Mouse (Mus musculus) stomach, postnatal 0 days (tissue): Measurements from ENCODE around the gene Manba. TPM values are rescaled to one million over a fixed set of nuclear protein-coding genes. Genes with fewer than 3 reads are reported as not detected.
A peak's percentile ranks its signal among the peaks of the same experiment; 100 is the strongest.

Experiments
- ATAC-seq: fragments of 200-750 bp; cut with Nextera tagmentation; 2 replicates; pipeline ENCODE4 v1.8.0; 2017; ENCODE audit not compliant: low FRiP score, low TSS enrichment
- DNase-seq: peaks from one replicate; pipeline ENCODE4 v3.0.0-alpha.2; 2016; ENCODE audit warnings: low spot score
- H3K27ac ChIP-seq: fragments of 300-500 bp; sonication (generic); replicated peaks from 2 replicates; pipeline ENCODE4 v1.5.1; 2014; ENCODE audit warnings: mild to moderate bottlenecking, control low read depth
- H3K27me3 ChIP-seq: fragments of 300-500 bp; sonication (generic); 2 replicates; pipeline ENCODE4 v1.6.1; 2014; ENCODE audit warnings: low read length; ENCODE audit not compliant: control insufficient read depth, insufficient read depth
- H3K36me3 ChIP-seq: fragments of 300-500 bp; sonication (generic); 2 replicates; pipeline ENCODE4 v1.6.1; 2014; ENCODE audit warnings: low read length, mixed read lengths; ENCODE audit not compliant: control insufficient read depth, insufficient read depth
- H3K4me1 ChIP-seq: fragments of 300-500 bp; sonication (generic); replicated peaks from 2 replicates; pipeline ENCODE4 v1.6.1; 2014; ENCODE audit warnings: antibody characterized with exemption; ENCODE audit not compliant: control insufficient read depth, insufficient read depth
- H3K4me2 ChIP-seq: fragments of 300-500 bp; sonication (generic); replicated peaks from 2 replicates; pipeline ENCODE4 v1.6.1; 2014; ENCODE audit warnings: low read depth, mild to moderate bottlenecking, control low read depth, moderate library complexity
- H3K4me3 ChIP-seq: fragments of 300-500 bp; sonication (generic); 2 replicates; pipeline ENCODE4 v1.5.1; 2014; ENCODE audit warnings: low read depth, low read length, control low read depth
- H3K9ac ChIP-seq: fragments of 300-500 bp; sonication (generic); 2 replicates; pipeline ENCODE4 v1.6.1; 2014; ENCODE audit warnings: mild to moderate bottlenecking, low read length, control low read depth, mixed read lengths
- H3K9me3 ChIP-seq: fragments of 300-500 bp; sonication (generic); 2 replicates; pipeline ENCODE4 v1.6.1; 2016; ENCODE audit warnings: low read length; ENCODE audit not compliant: control insufficient read depth
- CTCF ChIP-seq: IDR thresholded peaks from 2 replicates; pipeline ENCODE4 v1.5.1; 2016; ENCODE audit warnings: antibody characterized with exemption, low read depth, mild to moderate bottlenecking, moderate library complexity
- EP300 ChIP-seq: optimal IDR thresholded peaks from 2 replicates; pipeline ENCODE3; 2016; ENCODE audit warnings: antibody characterized with exemption
- WGBS: fragments of 180-500 bp; shearing (Covaris S2); extraction: QIAGEN DNeasy Blood & Tissue Kit; methylation state at CpG from one replicate; pipeline ENCODE4 v1.1.7; 2014; 5-methylcytosine and 5-hydroxymethylcytosine counted together
- polyA plus RNA-seq: library from polyadenylated mRNA; unstranded; fragments of >200 nt; fragmentation: Nextera tagmentation; extraction: Ambion mirVana; gene quantifications from 2 replicates; pipeline ENCODE4 v1.2.1, GENCODE M21; 2015

Gene Manba
- polyA plus RNA-seq, 1 experiment from 2014 or later = 11.8 TPM

DNA sequence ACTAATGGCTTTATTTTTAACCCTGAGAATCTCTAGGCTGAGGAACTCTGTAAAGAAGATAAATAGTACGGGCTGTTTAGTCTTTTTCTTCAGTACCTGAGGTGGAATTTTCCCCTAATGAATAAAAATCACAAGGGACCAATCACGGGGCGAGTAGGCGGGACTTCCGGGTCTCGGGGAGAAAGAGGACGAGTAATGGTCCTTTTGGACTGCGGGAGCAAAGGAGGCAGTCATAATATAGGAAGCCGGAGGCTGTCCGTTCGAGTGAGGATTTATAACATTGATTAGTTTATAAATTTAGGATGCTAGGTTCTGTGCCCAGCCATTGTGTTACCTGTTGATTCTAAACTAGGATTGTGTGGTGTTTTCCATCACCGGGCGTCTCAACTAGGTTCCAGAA lies 86.1 kb downstream of the Manba start:
- H3K4me3 ChIP-seq = no peak overlapping the region
- no peak for ATAC-seq
- no peaks in the 10 kb centered on the region for H3K27me3 ChIP-seq
- no peak for DNase-seq
- no peak overlapping the region for H3K9ac ChIP-seq
- H3K27ac ChIP-seq = no peak overlapping the region
- no peaks in the 10 kb centered on the region for H3K9me3 ChIP-seq
- H3K36me3 ChIP-seq = no peaks in the 10 kb centered on the region
- no peaks in the 10 kb centered on the region for H3K4me1 ChIP-seq
- WGBS = 62% methylated on average over 13 of the region's 13 CpGs
- no peak overlapping the region for H3K4me2 ChIP-seq
- TF ChIP-seq CTCF (no peak), EP300 (no peak)

DNA sequence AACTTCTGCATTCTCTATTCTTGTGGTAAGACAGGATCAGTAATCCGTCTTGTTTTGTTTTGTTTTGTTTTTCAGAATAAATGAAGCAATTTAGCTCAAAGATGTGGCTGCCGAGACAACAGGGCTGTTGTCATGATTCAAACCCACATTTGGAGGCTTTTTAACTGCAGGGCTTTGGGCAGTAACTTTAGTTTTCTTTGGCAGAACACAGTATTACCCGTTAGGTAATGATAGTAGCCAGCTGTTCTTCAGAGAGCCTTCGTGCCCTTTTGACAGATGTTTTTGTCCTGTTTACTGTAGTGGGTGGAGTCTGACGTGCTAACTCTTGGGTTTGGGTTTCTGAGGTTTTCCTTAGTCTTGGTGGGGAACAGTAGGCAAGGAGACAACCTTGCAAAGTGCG lies 87.6 kb downstream of the Manba start:
- ATAC-seq (no peak), DNase-seq (no peak)
- Histone ChIP-seq H3K4me1 (no peaks in the 10 kb centered on the region), H3K9ac (no peak overlapping the region), H3K4me2 (no peak overlapping the region), H3K36me3 (no peaks in the 10 kb centered on the region), H3K9me3 (no peaks in the 10 kb centered on the region), H3K27ac (no peak overlapping the region), H3K27me3 (no peaks in the 10 kb centered on the region), H3K4me3 (no peak overlapping the region)
- TF ChIP-seq CTCF (no peak), EP300 (no peak)
- 32% methylated on average over 6 of the region's 6 CpGs for WGBS

GRCm38 (mm10) chr3:135575126-135575525 lies 89.7 kb downstream of the Manba start:
- no peak for ATAC-seq
- Histone ChIP-seq H3K9ac (no peak overlapping the region), H3K27ac (no peak overlapping the region), H3K4me3 (no peak overlapping the region), H3K27me3 (no peaks in the 10 kb centered on the region), H3K4me2 (no peak overlapping the region), H3K9me3 (no peaks in the 10 kb centered on the region), H3K4me1 (no peaks in the 10 kb centered on the region; the same call in 1 of the 2 replicates), H3K36me3 (no peaks in the 10 kb centered on the region)
- WGBS = 48% methylated on average over 3 of the region's 3 CpGs
- no peak for TF ChIP-seq EP300
- TF ChIP-seq CTCF = no peak
- no peak for DNase-seq

DNA sequence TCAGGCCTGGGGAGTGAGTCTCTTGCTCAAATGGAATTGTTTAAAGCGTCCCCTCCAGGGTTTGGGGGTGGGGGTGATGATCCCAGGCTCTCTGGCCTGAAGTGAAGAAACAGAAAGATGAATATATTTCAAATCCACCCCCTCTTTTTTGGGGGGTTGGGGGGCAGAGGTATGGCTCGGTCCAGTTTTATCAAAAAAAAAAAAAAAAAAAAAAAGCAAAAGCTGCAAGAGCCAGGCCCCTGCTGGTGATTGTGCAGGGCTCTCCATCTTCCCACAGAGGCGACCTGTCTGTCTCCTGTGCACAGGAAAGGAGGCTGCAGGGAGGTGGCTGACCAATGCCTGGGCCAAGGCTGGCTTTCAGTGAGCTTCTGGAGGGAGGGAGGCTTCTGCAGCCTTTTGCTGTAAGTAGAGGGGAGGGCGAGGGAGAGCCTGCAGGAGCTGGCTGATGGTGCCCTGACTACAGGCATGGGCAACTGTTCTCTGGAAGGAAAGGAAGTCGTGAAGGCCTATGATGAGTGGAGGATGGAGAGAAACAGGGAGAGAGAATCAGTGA lies 93.3 kb downstream of the Manba start:
- TF ChIP-seq CTCF (no peak), EP300 (no peak)
- no peaks in the 10 kb centered on the region for H3K9me3 ChIP-seq
- no peak overlapping the region for H3K27ac ChIP-seq

DNA sequence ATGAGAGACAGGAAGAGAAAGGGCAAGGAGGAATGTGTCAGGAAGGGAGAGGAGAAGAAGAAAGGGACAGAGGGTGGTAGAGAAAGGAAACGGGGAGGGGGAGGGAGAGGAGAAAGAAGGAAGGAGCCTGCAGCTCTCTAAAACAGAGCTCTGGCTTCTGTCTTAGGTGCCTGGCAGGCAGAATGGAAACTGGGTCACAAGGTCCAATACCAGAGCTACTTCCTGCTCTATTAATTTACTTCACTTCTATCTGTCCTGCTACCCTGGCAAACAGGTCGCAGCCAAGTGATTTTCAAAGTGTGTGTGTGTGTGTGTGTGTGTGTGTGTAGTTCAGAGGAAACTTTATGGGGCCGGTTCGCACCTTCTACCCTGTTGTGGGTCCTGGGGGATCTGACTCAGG lies 93.8 kb downstream of the Manba start:
- Histone ChIP-seq H3K4me2 (no peak overlapping the region), H3K9me3 (no peaks in the 10 kb centered on the region), H3K4me1 (no peaks in the 10 kb centered on the region; the same call in 1 of the 2 replicates), H3K9ac (no peak overlapping the region), H3K4me3 (no peak overlapping the region), H3K27me3 (no peaks in the 10 kb centered on the region), H3K27ac (no peak overlapping the region), H3K36me3 (no peaks in the 10 kb centered on the region)
- DNase-seq = no peak
- TF ChIP-seq CTCF (no peak), EP300 (no peak)
- peak; percentile 46; the same call in 1 of the 2 replicates for ATAC-seq
- 51% methylated on average over 4 of the region's 4 CpGs for WGBS

More for the DNA sequence above, 93.3 kb downstream of the Manba start:
- DNase-seq (no peak), ATAC-seq (no peak)
- Histone ChIP-seq H3K4me1 (no peaks in the 10 kb centered on the region; the same call in 1 of the 2 replicates), H3K36me3 (no peaks in the 10 kb centered on the region), H3K27me3 (no peaks in the 10 kb centered on the region), H3K9ac (no peak overlapping the region), H3K4me3 (no peak overlapping the region), H3K4me2 (no peak overlapping the region)
- WGBS = 56% methylated on average over 5 of the region's 5 CpGs

GRCm38 (mm10) chr3:135580439-135581275 lies 95.2 kb downstream of the Manba start:
- Histone ChIP-seq H3K4me1 (no peaks in the 10 kb centered on the region; the same call in 1 of the 2 replicates), H3K36me3 (0 out of 2 replicates have a peak, but pooled peaks cover 4% of the 10 kb centered on the region), H3K27ac (no peak overlapping the region), H3K9ac (no peak overlapping the region), H3K4me3 (no peak overlapping the region), H3K9me3 (no peaks in the 10 kb centered on the region), H3K27me3 (no peaks in the 10 kb centered on the region), H3K4me2 (no peak overlapping the region)
- TF ChIP-seq CTCF = no peak
- TF ChIP-seq EP300 = no peak
- ATAC-seq (0 out of 2 replicates have a peak, but pooled peaks have one; percentile 24), DNase-seq (no peak)
- WGBS = 66% methylated on average over 21 of the region's 21 CpGs
